Mouse (Mus musculus) MEL (cell line): ENCODE results near the gene Fscn1. TPM values are rescaled to one million over a fixed set of nuclear protein-coding genes. Genes with fewer than 3 reads are reported as not detected.

Experiments
- DNase-seq: peaks from one replicate; pipeline ENCODE4 v3.0.0; 2011; ENCODE audit warnings: low read depth, low spot score
- H3K27ac ChIP-seq: 2 replicates; pipeline ENCODE4 v1.5.1; 2012; ENCODE audit warnings: low read depth, mild to moderate bottlenecking, control low read depth, low read length, moderate library complexity; ENCODE audit not compliant: control insufficient read depth
- H3K27me3 ChIP-seq, 2 experiments: fragments of 150-350 bp in 1 of 2; sonication (generic) in 1 of 2; 2 replicates each; pipeline ENCODE4 v1.6.1; 2012; ENCODE audit warnings: low read length in 2 of 2, mild to moderate bottlenecking in 2 of 2, improper control_type of control experiment in 1 of 2, moderate library complexity in 1 of 2; ENCODE audit not compliant: insufficient read depth in 2 of 2, control insufficient read depth in 1 of 2
- H3K36me3 ChIP-seq, 2 experiments: 2 replicates each; pipeline ENCODE4 v1.6.1; 2012 to 2014; ENCODE audit warnings: low read length in 2 of 2, improper control_type of control experiment in 1 of 2, inconsistent platforms in 1 of 2, mild to moderate bottlenecking in 1 of 2; ENCODE audit not compliant: insufficient read depth in 2 of 2, control insufficient read depth in 1 of 2
- H3K4me1 ChIP-seq, 2 experiments: fragments of 150-350 bp in 1 of 2; sonication (generic) in 1 of 2; 2 replicates each; pipeline ENCODE4 v1.6.1; 2012; ENCODE audit warnings: low read length in 2 of 2, improper control_type of control experiment in 1 of 2, mild to moderate bottlenecking in 1 of 2; ENCODE audit not compliant: insufficient read depth in 2 of 2, control insufficient read depth in 1 of 2
- H3K4me3 ChIP-seq, 2 experiments: fragments of 150-350 bp in 1 of 2; sonication (generic) in 1 of 2; 2 replicates each; pipeline ENCODE4 v1.5.1; 2012; ENCODE audit warnings: low read depth in 2 of 2, low read length in 2 of 2, mild to moderate bottlenecking in 2 of 2, moderate library complexity in 2 of 2, control low read depth in 1 of 2, improper control_type of control experiment in 1 of 2; ENCODE audit not compliant: control insufficient read depth in 1 of 2, insufficient read depth in 1 of 2
- H3K79me2 ChIP-seq: 2 replicates; pipeline ENCODE4 v1.6.1; 2012; ENCODE audit warnings: mild to moderate bottlenecking, low read length, moderate library complexity; ENCODE audit not compliant: control insufficient read depth, poor library complexity, insufficient read depth
- H3K9ac ChIP-seq: 2 replicates; pipeline ENCODE4 v1.6.1; 2012; ENCODE audit warnings: low read depth, mild to moderate bottlenecking, control low read depth, low read length, moderate library complexity; ENCODE audit not compliant: control insufficient read depth, poor library complexity, severe bottlenecking
- H3K9me3 ChIP-seq: fragments of 150-350 bp; sonication (generic); replicated peaks from 2 replicates; pipeline ENCODE4 v1.6.1; 2012; ENCODE audit warnings: mild to moderate bottlenecking, low read length, improper control_type of control experiment, moderate library complexity; ENCODE audit not compliant: insufficient read depth
- BHLHE40 ChIP-seq: IDR thresholded peaks from 2 replicates; pipeline ENCODE4 v1.6.1; 2012; ENCODE audit warnings: low read depth, mild to moderate bottlenecking, inconsistent platforms, low read length, improper control_type of control experiment, borderline replicate concordance
- JUND ChIP-seq: IDR thresholded peaks from 2 replicates; pipeline ENCODE4 v1.6.1; 2011; ENCODE audit warnings: low read depth, mild to moderate bottlenecking, improper control_type of control experiment, low read length
- MYC ChIP-seq: IDR thresholded peaks from 2 replicates; pipeline ENCODE4 v1.6.1; 2011; ENCODE audit warnings: low read depth, mild to moderate bottlenecking, low read length, improper control_type of control experiment, moderate library complexity
- NRF1 ChIP-seq: IDR thresholded peaks from 2 replicates; pipeline ENCODE4 v1.6.1; 2014; ENCODE audit warnings: low read depth, mild to moderate bottlenecking, inconsistent platforms, low read length, improper control_type of control experiment, moderate library complexity; ENCODE audit not compliant: poor library complexity, insufficient read depth, severe bottlenecking
- POLR2A ChIP-seq, 2 experiments: IDR thresholded peaks; 2 replicates each; pipeline ENCODE4 v1.6.1; 2011 to 2012; ENCODE audit warnings: low read length in 2 of 2, mild to moderate bottlenecking in 2 of 2, control low read depth in 1 of 2, improper control_type of control experiment in 1 of 2, low read depth in 1 of 2, moderate library complexity in 1 of 2; ENCODE audit not compliant: control insufficient read depth in 1 of 2, insufficient read depth in 1 of 2, poor library complexity in 1 of 2
- RAD21 ChIP-seq: IDR thresholded peaks from 2 replicates; pipeline ENCODE4 v1.6.1; 2011; ENCODE audit warnings: mild to moderate bottlenecking, low read depth, low read length, improper control_type of control experiment
- UBTF ChIP-seq: IDR thresholded peaks from 2 replicates; pipeline ENCODE4 v1.6.1; 2012; ENCODE audit warnings: low read depth, mild to moderate bottlenecking, inconsistent platforms, low read length, improper control_type of control experiment, moderate library complexity, borderline replicate concordance; ENCODE audit not compliant: insufficient read depth
- polyA plus RNA-seq, 2 experiments: library from polyadenylated mRNA; stranded (reverse) in 1 of 2; unstranded in 1 of 2; fragments of >175 nt in 1 of 2; fragments of >200 nt in 1 of 2; gene quantifications; 2 replicates each; pipeline versions ENCODE4 v1.2.1 to v1.2.4; 2012; ENCODE audit warnings: low replicate concordance in 2 of 2, low read depth in 1 of 2; ENCODE audit not compliant: insufficient read length in 2 of 2, insufficient read depth in 1 of 2, missing spikeins in 1 of 2
- total RNA-seq: library from RNA; depleted of rRNA; stranded (reverse); fragments of 300-350 nt; gene quantifications from 2 replicates; pipeline ENCODE4 v1.2.3, GENCODE M21; 2012

The Fscn1 gene
- total and polyA plus RNA-seq, 3 experiments = not detected

DNA sequence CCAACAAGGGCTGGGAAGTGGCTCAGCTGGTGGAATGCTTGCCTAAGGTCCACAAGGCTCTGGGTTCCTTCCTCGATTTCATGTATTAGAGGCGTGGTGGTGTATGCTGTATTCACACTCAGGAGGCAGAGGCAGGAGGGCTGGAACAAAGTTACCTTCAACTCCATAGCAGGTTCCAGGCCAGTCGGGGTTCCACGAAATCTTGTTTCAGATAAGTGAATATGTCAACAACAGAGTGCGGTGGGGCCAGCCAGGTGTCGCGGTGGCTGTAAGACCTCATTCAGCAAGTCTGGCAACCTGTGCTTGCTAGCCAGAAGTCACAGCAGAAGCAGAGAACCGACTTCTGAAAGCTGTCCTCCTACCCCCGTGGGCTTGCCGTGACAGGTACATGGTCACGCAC lies 44.9 kb upstream of the Fscn1 start:
- H3K9ac ChIP-seq = no peak overlapping the region
- no peak overlapping the region for H3K27ac ChIP-seq
- no peak for TF ChIP-seq UBTF
- TF ChIP-seq, all 39 proteins: peak for 0
- H3K4me1 ChIP-seq = peaks cover 5 to 19% of the 10 kb centered on the region in 2 experiments; a peak in 3 of 4 replicates
- no peaks in the 10 kb centered on the region for H3K27me3 ChIP-seq
- H3K36me3 ChIP-seq = peaks cover 0 to 10% of the 10 kb centered on the region in 2 experiments; a peak in 2 of 4 replicates
- H3K79me2 ChIP-seq = no peaks in the 10 kb centered on the region
- no peak for DNase-seq
- H3K4me3 ChIP-seq = no peak overlapping the region
- no peaks in the 10 kb centered on the region for H3K9me3 ChIP-seq

DNA sequence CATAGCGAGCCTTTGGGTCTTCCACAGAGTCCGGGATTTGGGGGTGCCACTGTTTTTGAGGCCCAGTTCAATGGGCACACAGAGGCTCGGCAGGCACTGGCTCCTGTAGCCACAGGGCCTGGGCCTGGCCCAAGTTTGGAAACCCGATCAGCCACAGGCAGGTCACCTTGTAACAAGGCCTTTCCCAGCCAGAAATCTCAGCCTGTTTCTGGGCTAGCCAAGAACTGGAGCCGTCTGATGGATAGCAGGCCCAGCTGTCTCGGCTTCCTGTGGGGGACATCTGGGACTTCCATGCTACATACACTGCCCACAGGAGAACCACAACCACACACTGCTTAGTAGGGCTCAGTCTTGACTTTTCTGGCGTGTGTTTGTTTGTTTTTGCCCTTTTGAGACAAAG lies 43.5 kb upstream of the Fscn1 start:
- Histone ChIP-seq H3K4me1 (peaks cover 10 to 22% of the 10 kb centered on the region in 2 experiments), H3K4me3 (no peak overlapping the region)

DNA sequence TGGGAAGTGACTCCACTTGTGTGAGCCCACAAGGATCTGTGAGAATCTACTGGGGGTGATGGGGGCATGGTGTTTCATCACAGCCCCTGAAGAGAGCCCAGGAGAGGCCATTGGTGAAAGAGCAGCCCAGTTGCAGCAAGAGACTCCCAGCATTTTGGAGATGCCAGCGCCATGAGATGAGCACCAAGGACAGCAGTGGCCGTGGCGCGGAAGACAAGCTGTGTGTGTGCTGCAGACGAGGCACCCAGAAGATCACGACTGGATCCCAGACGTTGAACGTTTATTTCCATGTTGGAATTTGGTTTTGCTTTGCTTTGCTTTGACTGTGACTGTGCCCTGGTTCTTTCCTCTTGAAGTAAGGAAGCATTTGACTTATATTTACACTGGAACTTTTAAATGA lies 42.7 kb upstream of the Fscn1 start:
- Histone ChIP-seq H3K36me3 (peaks cover 0 to 20% of the 10 kb centered on the region in 2 experiments; a peak in 2 of 4 replicates), H3K79me2 (no peaks in the 10 kb centered on the region; the same call in 1 of the 2 replicates), H3K9me3 (no peaks in the 10 kb centered on the region), H3K4me3 (no peak overlapping the region), H3K9ac (no peak overlapping the region), H3K27ac (no peak overlapping the region), H3K4me1 (peaks cover 17 to 26% of the 10 kb centered on the region in 2 experiments), H3K27me3 (no peaks in the 10 kb centered on the region)
- TF ChIP-seq JUND (no peak), POLR2A (IDR thresholded peaks at IDR 0.05; ENCODE audit: control insufficient read depth in 1 of 2, insufficient read depth in 1 of 2, low read depth in 1 of 2, low read length in 2 of 2, poor library complexity in 1 of 2) (no peak), BHLHE40 (no peak), NRF1 (no peak)
- no peak for DNase-seq

More for the DNA sequence above, 43.5 kb upstream of the Fscn1 start:
- TF ChIP-seq RAD21 (no peak), MYC (no peak), NRF1 (no peak), UBTF (no peak)
- Histone ChIP-seq H3K9me3 (no peaks in the 10 kb centered on the region), H3K27ac (no peak overlapping the region), H3K27me3 (no peaks in the 10 kb centered on the region), H3K9ac (no peak overlapping the region), H3K36me3 (peaks cover 0 to 13% of the 10 kb centered on the region in 2 experiments; a peak in 2 of 4 replicates), H3K79me2 (no peaks in the 10 kb centered on the region)
- DNase-seq = no peak
